Mouse (Mus musculus) forebrain, embryonic 15.5 days (tissue): Measurements from ENCODE around the gene BC017158. TPM values are rescaled to one million over a fixed set of nuclear protein-coding genes. Genes with fewer than 3 reads are reported as not detected.
A peak's percentile ranks its signal among the peaks of the same experiment; 100 is the strongest.

Experiments used
- ATAC-seq: fragments of 200-750 bp; cut with Nextera tagmentation; replicated peaks from 2 replicates; pipeline ENCODE4 v1.8.0; 2017; ENCODE audit warnings: mild to moderate bottlenecking, moderate TSS enrichment, moderate library complexity
- H3K27ac ChIP-seq: fragments of 300-500 bp; sonication (generic); replicated peaks from 2 replicates; pipeline ENCODE4 v1.5.1; 2015; ENCODE audit warnings: mild to moderate bottlenecking, inconsistent platforms
- H3K27me3 ChIP-seq: fragments of 300-500 bp; sonication (generic); 2 replicates; pipeline ENCODE4 v1.6.1; 2015; ENCODE audit warnings: inconsistent platforms
- H3K36me3 ChIP-seq: fragments of 300-500 bp; sonication (generic); 2 replicates; pipeline ENCODE4 v1.6.1; 2015; ENCODE audit warnings: mild to moderate bottlenecking, inconsistent platforms
- H3K4me1 ChIP-seq: fragments of 300-500 bp; sonication (generic); 2 replicates; pipeline ENCODE4 v1.6.1; 2015; ENCODE audit warnings: inconsistent platforms
- H3K4me2 ChIP-seq: fragments of 300-500 bp; sonication (generic); replicated peaks from 2 replicates; pipeline ENCODE4 v1.6.1; 2015; ENCODE audit warnings: mild to moderate bottlenecking, inconsistent platforms
- H3K4me3 ChIP-seq: fragments of 300-500 bp; sonication (generic); 2 replicates; pipeline ENCODE4 v1.5.1; 2015; ENCODE audit warnings: mild to moderate bottlenecking, inconsistent platforms
- H3K9ac ChIP-seq: fragments of 300-500 bp; sonication (generic); replicated peaks from 2 replicates; pipeline ENCODE4 v1.6.1; 2015; ENCODE audit warnings: mild to moderate bottlenecking, inconsistent platforms
- H3K9me3 ChIP-seq: fragments of 300-500 bp; sonication (generic); 2 replicates; pipeline ENCODE4 v1.6.1; 2016; ENCODE audit warnings: inconsistent platforms
- WGBS: fragments of 180-500 bp; shearing (Covaris S2); methylation state at CpG from one replicate; pipeline ENCODE4 v1.1.7; 2015; ENCODE audit warnings: mixed read lengths; 5-methylcytosine and 5-hydroxymethylcytosine counted together
- polyA plus RNA-seq: library from polyadenylated mRNA; unstranded; fragments of >200 nt; fragmentation: Nextera tagmentation; extraction: Ambion mirVana; gene quantifications from 2 replicates; pipeline ENCODE4 v1.2.1, GENCODE M21; 2015

BC017158 gene
- polyA plus RNA-seq, 1 experiment from 2014 or later = 14.2 TPM

DNA sequence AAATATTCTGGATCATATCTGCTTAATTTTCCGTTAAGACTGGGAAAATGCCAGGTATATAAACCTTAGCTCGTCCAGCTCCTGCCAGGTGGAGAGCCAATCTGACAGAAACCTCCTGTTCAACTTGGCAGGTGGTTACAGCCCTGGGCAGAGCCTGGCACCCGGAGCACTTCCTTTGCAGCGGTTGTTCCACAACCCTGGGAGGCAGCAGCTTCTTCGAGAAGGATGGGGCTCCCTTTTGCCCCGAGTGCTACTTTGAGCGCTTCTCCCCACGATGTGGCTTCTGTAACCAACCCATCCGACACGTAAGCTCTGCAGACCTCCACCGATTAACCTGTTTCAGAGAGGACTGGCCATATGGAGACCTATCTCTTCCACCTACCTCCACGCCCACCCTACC is 46.0 kb downstream of the BC017158 start:
- Histone ChIP-seq H3K27ac (no peak overlapping the region), H3K9me3 (no peaks in the 10 kb centered on the region), H3K4me2 (peak overlapping the region; percentile 58), H3K27me3 (no peaks in the 10 kb centered on the region), H3K9ac (0 out of 2 replicates have a peak overlapping the region, but pooled peaks have one; percentile 37), H3K36me3 (no peaks in the 10 kb centered on the region), H3K4me3 (peak overlapping the region; percentile 38), H3K4me1 (peaks cover 11% of the 10 kb centered on the region)
- ATAC-seq = no peak
- WGBS = 45% methylated on average over 12 of the region's 12 CpGs

DNA sequence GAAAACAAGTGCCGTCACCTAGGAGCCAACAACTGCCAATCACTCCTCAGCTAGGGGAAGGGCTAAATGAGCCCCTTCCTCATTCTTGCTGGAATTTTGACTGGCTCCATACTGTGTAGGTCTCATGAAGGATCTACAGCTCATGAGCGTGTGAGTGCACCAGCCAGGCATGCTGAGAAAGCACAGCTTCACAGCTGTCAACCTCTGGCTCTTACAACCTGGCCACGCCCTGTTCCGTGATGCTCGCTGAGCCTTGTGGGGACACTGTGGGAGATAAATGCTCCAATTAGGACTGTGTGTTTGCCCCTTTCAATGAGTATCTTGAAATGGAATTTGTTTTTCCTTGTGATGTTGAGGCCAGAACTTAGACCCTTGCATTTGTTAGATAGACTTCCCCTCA is 48.0 kb downstream of the BC017158 start:
- H3K9ac ChIP-seq = no peak overlapping the region
- ATAC-seq = no peak
- 81% methylated on average over 5 of the region's 5 CpGs for WGBS
- no peak overlapping the region for H3K27ac ChIP-seq
- H3K27me3 ChIP-seq = no peaks in the 10 kb centered on the region
- peaks cover under 1% of the 10 kb centered on the region; the same call in 1 of the 2 replicates for H3K36me3 ChIP-seq
- no peaks in the 10 kb centered on the region for H3K9me3 ChIP-seq
- no peak overlapping the region for H3K4me2 ChIP-seq
- peaks cover 22% of the 10 kb centered on the region for H3K4me1 ChIP-seq
- no peak overlapping the region for H3K4me3 ChIP-seq

DNA sequence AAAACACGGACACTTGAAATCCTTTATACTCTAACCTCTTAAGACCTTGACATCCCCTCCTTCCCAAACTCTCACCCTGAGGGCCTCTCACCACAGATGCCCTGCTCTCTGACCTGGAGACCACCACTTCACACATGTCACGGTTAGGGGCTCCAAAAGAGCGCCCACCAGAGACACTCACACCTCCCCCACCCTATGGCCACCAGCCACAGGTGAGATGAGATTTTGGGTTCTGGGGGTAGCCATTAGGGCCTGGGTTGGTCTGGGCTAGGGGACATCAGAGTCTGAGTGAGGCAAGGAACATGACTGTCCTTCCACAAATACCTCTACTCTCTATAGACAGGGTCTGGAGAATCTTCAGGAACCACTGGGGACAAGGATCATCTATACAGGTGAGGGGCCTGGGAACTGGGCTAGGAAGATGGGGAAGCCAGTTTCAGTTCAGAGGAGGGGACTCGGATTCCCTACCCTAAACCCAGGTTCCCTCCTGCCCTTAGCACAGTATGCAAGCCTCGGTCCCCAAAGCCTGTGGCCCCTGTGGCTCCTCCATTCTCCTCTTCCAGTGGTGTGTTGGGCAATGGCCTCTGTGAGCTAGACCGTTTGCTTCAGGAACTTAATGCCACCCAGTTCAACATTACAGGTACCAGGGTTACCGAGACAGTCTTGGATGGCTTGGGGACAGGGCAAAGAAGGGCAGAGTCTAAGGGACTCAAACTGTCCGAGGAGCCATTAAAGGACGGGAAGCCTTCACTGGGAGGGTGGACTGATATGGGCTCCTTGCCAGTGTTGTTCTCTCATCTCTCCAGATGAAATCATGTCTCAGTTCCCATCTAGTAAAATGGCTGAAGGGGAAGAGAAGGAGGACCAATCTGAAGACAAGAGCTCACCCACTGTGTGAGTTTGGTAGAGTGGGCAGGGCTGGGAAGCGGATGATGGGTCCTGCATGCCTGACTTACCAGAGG is 49.6 kb downstream of the BC017158 start:
- peaks cover 22% of the 10 kb centered on the region for H3K4me1 ChIP-seq
- H3K4me2 ChIP-seq = no peak overlapping the region
- no peaks in the 10 kb centered on the region for H3K9me3 ChIP-seq
- H3K27me3 ChIP-seq = no peaks in the 10 kb centered on the region
- no peak overlapping the region for H3K27ac ChIP-seq
- no peak overlapping the region for H3K9ac ChIP-seq
- H3K4me3 ChIP-seq = no peak overlapping the region
- 82% methylated on average over 10 of the region's 10 CpGs for WGBS
- peaks cover 11% of the 10 kb centered on the region; the same call in 1 of the 2 replicates for H3K36me3 ChIP-seq
- ATAC-seq = no peak

DNA sequence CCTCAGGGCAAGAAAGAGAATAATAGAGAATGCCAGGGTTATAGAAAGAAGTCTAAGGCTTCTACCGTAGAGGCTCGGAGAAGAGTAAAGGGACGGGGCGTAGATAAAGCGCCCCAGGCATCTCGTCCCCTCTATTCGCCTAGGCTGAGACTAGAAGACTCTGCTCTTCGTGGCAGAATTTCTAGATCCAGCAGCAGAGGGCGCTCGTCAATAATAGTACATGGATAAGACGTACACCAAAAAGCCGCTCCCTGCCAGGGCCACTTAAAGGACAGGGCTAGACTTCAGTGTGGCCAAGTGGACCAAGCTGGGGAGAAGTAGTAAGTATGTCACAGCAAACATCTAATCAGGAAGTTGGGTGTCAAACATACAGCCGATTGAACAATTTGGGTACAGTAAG is 50.5 kb downstream of the BC017158 start:
- ATAC-seq = peak; percentile 80
- H3K36me3 ChIP-seq = peaks cover 11% of the 10 kb centered on the region; the same call in 1 of the 2 replicates
- 3% methylated on average over 13 of the region's 13 CpGs for WGBS
- peaks cover 17% of the 10 kb centered on the region for H3K4me1 ChIP-seq
- peak overlapping the region; percentile 74 for H3K27ac ChIP-seq
- peak overlapping the region; percentile 63 for H3K4me2 ChIP-seq
- H3K9ac ChIP-seq = peak overlapping the region; percentile 53
- no peaks in the 10 kb centered on the region for H3K9me3 ChIP-seq
- H3K27me3 ChIP-seq = no peaks in the 10 kb centered on the region
- H3K4me3 ChIP-seq = peak overlapping the region; percentile 40

DNA sequence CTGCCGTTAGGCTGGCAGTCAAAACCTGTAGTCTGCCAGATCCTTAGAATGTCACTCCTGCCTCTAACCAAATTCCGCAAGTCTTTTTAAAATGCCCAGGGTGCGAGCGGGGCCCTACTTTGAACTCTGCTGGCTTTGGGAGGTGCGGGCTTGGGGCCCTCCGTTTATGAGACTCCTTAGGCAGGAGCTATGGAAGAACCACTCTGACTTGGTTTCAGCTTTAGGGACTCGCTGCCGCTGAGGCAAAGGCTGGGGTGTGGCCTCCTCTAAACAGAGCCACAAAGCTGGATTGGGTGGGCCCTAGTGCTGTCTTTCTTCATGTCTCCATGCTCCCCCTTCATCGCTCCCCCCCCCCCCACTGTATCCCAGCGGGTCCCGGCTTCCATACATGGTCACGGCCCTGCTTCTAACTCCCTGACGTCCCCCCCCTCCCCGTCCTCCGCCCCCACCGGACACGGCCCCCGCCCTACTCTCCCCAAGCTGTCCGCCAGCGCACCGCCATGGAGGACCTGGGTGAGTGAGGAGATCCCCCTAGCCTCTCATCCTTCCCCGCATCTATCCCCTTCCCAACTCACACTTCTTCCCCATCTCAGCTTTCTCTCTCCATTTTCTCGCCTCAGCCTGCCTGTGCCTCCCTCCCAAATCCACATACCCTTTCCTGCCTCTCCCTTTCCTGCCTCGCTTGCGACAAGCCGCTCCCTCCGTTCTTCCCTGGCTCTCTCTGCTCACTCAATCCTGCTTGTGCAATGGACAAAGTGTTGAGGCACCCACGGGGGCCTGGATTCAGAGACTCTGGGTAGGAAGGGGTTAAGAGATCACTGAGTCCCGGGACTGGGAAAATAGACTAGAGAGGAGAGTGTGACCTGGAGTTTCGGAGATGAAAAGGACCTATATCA is 51.2 kb downstream of the BC017158 start, which contains the start of gene Tgfb1i1:
TSS of gene Tgfb1i1 (plus strand) at position 317 of the 896 bp plus-strand sequence.
- WGBS = 2% methylated on average over 30 of the region's 30 CpGs
- Histone ChIP-seq H3K27ac (peak within 1 kb of the TSS; percentile 74), H3K9me3 (no peaks in the 10 kb centered on the region), H3K9ac (peak within 1 kb of the TSS; percentile 53), H3K4me2 (peak within 1 kb of the TSS; percentile 63), H3K4me1 (peaks cover 11% of the 10 kb centered on the region), H3K36me3 (peaks cover 14% of the 10 kb centered on the region; the same call in 1 of the 2 replicates), H3K27me3 (no peaks in the 10 kb centered on the region), H3K4me3 (peak within 1 kb of the TSS; percentile 40)
- ATAC-seq = peak; percentile 55

DNA sequence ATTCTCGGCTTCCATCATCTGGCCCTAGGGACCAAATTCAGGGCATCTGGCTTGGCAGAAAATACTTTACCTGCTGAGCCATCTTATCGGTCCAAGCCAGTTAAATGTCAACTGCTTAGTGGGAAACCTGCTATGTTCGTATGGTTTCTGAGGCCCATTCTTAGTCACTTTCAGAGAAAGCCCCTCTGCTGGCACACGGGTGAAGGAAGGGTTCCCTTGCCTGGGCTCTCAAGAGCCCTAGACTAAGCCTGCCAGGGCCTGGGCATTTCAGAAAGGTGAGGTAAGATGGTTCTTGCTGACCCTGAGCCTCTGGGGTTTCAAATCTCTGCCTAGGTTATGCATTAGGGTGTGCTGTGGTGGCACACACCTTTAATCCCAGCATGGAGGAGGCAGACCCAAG is 52.4 kb downstream of the BC017158 start:
- Histone ChIP-seq H3K27ac (no peak overlapping the region), H3K4me3 (no peak overlapping the region), H3K4me2 (no peak overlapping the region), H3K9ac (no peak overlapping the region), H3K4me1 (peaks cover 11% of the 10 kb centered on the region), H3K9me3 (no peaks in the 10 kb centered on the region), H3K27me3 (no peaks in the 10 kb centered on the region), H3K36me3 (peaks cover 17% of the 10 kb centered on the region; the same call in 1 of the 2 replicates)
- WGBS = 86% methylated on average over 4 of the region's 4 CpGs
- ATAC-seq = no peak

DNA sequence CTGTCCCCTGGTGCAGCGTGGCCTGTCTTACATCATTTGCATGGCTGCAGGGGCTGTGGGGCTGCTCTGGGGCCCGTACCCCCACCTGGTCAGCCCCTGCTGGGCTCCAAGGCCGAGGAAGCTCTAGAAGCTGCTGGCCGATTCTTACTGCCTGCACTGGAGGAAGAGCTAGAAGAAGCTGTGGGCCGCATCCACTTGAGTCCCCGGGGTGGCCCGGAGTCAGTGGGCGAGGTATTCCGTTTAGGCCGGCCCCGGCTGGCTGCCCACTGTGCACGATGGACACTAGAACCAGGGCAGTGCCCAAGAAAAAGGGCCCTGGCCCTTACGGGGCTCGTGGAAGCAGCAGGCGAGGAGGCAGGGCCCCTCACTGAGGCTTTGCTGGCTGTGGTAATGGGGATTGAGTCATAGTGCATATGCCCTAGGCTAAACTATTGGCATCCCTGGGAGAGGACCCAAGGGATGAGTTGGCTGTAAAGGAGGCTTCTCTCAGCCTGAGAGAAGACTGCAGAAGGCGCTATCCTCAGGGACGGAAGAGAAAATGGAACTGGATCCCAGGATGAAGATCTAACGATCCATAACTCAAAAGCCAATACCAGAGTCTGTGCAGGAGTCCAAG is 53.5 kb downstream of the BC017158 start:
- no peaks in the 10 kb centered on the region for H3K9me3 ChIP-seq
- H3K9ac ChIP-seq = no peak overlapping the region
- H3K27ac ChIP-seq = no peak overlapping the region
- H3K4me2 ChIP-seq = no peak overlapping the region
- ATAC-seq = no peak
- H3K4me3 ChIP-seq = no peak overlapping the region
- 85% methylated on average over 18 of the region's 18 CpGs for WGBS
- no peaks in the 10 kb centered on the region for H3K27me3 ChIP-seq
- H3K36me3 ChIP-seq = peaks cover 23% of the 10 kb centered on the region; the same call in 1 of the 2 replicates
- H3K4me1 ChIP-seq = peaks cover 11% of the 10 kb centered on the region

DNA sequence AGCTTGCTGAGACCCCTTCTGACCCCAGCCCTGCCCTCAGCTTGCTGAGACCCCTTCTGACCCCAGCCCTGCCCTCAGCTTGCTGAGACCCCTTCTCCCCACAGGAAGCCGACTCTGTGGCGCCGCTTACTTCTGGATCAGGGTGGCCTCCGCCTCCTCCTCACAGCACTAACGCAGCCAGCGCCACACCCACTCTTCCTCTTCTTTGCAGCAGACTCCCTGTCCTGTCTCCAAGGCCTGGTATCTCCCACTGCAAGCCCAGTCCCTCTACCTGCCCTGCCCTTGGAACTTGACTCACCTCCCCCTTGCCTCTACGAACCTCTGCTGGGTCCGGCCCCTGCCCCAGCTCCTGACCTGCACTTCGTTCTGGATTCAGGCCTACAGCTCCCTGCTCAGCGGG is 54.0 kb downstream of the BC017158 start:
- H3K27ac ChIP-seq = no peak overlapping the region
- no peak overlapping the region for H3K4me2 ChIP-seq
- H3K27me3 ChIP-seq = no peaks in the 10 kb centered on the region
- peaks cover 16% of the 10 kb centered on the region for H3K4me1 ChIP-seq
- WGBS = 57% methylated on average over 10 of the region's 10 CpGs
- no peak for ATAC-seq
- no peaks in the 10 kb centered on the region for H3K9me3 ChIP-seq
- H3K9ac ChIP-seq = no peak overlapping the region
- H3K36me3 ChIP-seq = peaks cover 23% of the 10 kb centered on the region; the same call in 1 of the 2 replicates
- no peak overlapping the region for H3K4me3 ChIP-seq

DNA sequence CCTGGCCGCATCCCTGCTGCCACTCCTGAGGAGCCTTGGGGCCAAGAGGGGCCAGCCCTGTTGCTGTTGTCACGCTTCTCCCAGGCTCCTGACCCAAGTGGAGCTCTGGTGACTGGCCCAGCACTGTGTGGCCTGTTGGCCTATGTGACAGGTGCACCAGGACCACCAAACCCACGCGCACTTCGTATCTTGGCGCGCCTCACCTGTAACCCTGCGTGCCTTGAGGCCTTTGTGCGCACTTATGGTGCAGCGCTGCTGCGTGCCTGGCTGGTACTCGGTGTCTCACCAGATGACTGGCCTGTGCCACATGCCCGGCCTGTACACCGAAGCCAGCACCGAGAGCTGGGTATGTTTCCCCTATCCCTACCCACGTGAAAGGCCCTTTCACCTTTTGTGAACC is 55.6 kb downstream of the BC017158 start:
- Histone ChIP-seq H3K27ac (no peak overlapping the region), H3K4me3 (no peak overlapping the region), H3K9ac (no peak overlapping the region), H3K4me1 (peaks cover 20% of the 10 kb centered on the region), H3K27me3 (no peaks in the 10 kb centered on the region), H3K36me3 (peaks cover 23% of the 10 kb centered on the region; the same call in 1 of the 2 replicates), H3K9me3 (no peaks in the 10 kb centered on the region), H3K4me2 (no peak overlapping the region)
- ATAC-seq = no peak
- WGBS = 94% methylated on average over 16 of the region's 16 CpGs

DNA sequence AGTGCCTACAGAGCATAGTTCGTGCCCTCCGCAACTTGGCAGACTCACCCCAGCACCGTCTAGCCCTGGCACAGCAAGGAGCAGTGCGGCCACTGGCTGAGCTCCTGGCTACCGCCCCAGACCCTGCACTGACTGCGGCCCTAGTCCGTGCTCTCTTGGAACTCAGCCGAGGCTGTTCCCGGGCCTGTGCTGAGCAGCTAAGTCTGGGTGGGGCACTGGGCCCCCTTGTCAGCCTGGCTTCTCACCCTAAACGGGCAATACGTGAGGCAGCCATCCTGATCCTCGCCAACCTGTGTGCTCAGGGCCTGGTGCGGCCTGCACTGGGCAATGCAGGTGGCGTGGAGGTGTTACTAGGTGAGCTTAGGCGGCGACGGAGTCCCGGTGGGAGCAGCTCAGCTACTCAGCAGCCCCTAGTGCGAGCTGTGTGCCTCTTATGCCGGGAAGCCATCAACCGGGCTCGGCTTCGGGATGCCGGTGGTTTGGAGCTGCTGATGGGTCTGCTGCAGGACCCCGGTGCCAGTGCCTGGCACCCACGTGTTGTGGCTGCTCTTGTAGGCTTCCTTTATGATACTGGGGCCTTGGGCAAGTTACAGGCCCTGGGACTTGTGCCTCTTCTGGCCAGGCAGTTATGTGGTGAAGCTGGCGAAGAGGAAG is 57.7 kb downstream of the BC017158 start:
- no peak overlapping the region for H3K27ac ChIP-seq
- no peaks in the 10 kb centered on the region for H3K27me3 ChIP-seq
- WGBS = 95% methylated on average over 27 of the region's 27 CpGs
- no peak overlapping the region for H3K4me2 ChIP-seq
- peaks cover 23% of the 10 kb centered on the region; the same call in 1 of the 2 replicates for H3K36me3 ChIP-seq
- peaks cover 17% of the 10 kb centered on the region for H3K4me1 ChIP-seq
- H3K9ac ChIP-seq = no peak overlapping the region
- no peak overlapping the region for H3K4me3 ChIP-seq
- no peaks in the 10 kb centered on the region for H3K9me3 ChIP-seq
- no peak for ATAC-seq

DNA sequence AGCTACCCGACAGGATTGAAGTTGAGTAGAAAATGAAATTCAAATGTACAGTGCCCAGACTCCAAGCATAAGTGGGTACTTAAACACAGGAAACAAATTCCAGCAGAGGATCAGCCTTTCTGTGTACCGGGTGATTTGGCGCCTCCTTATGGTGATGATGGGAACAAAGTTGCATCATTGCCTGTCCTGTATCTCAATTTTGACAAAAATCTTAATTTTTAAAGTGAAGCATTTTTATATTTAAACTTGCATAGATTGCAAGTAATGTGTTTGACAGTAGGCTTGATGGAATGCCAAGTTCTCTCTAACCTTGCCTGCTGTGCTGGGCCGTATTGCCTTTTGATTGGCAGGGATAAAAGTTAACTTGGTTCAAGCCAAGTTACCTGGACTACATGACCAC is 59.0 kb downstream of the BC017158 start:
- Histone ChIP-seq H3K27me3 (no peaks in the 10 kb centered on the region), H3K4me1 (peaks cover 17% of the 10 kb centered on the region), H3K27ac (peak overlapping the region; percentile 98; the same call in 1 of the 2 replicates), H3K9me3 (no peaks in the 10 kb centered on the region), H3K4me3 (peak overlapping the region; percentile 70), H3K4me2 (peak overlapping the region; percentile 56), H3K36me3 (peaks cover 12% of the 10 kb centered on the region; the same call in 1 of the 2 replicates), H3K9ac (no peak overlapping the region)
- ATAC-seq = no peak
- WGBS = 24% methylated on average over 4 of the region's 4 CpGs
